Mouse (Mus musculus) lung, postnatal 0 days (tissue): ENCODE results near the gene Ccl28.
"Not testable (repeated sequence)": the region's sequence is repeated elsewhere in the genome, so short reads cannot be mapped to it uniquely, and the experiment has no call there.

Source experiments
- CTCF ChIP-seq: IDR thresholded peaks from 2 replicates; pipeline ENCODE4 v1.5.1; 2016; ENCODE audit warnings: antibody characterized with exemption, mild to moderate bottlenecking
- EP300 ChIP-seq: IDR thresholded peaks from 2 replicates; pipeline ENCODE4 v1.6.1; 2016; ENCODE audit warnings: antibody characterized with exemption, mild to moderate bottlenecking, control low read depth

DNA sequence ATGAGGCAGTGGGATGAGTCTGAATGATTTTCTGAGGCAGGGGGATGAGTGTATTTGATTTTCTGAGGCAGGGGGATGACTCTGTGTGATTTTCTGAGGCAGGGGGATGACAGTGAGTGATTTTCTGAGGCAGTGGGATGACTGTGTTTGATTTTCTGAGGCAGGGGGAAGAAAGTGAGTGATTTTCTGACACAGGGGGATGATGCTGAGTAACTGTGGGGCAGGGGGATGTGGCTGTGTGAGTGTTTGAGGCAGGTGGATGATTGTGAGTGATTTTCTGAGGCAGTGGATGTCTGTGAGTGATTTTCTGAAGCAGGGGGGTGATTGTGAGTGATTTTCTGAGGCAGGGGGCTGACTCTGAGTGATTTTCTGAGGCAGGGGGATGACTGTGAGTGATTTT, 23.5 kb upstream of the Ccl28 start:
- not testable (repeated sequence) for TF ChIP-seq EP300, CTCF
